ENCODE assay signal across 8 mouse cellular contexts in genomic region chr14:21982096-21982591, GRCm38 (mm10). TPM values are rescaled to one million over a fixed set of nuclear protein-coding genes. Genes with fewer than 3 reads are reported as not detected.
DNase-seq lines count a peak whose midpoint lies in the region; ATAC-seq and TF ChIP-seq lines count a peak whose summit lies in the region.

No protein-coding gene starts in this region.

- peak overlapping the region; percentile 43 for H3K4me2 ChIP-seq in liver, embryonic 12.5 days
- no peak overlapping the region for H3K4me2 ChIP-seq in liver, postnatal 0 days (ENCODE audit: low read depth, low read length)
- peak overlapping the region; percentile 56 for H3K4me2 ChIP-seq in hindbrain, embryonic 15.5 days
- H3K4me2 ChIP-seq in midbrain, embryonic 11.5 days: peak overlapping the region; percentile 89

- H3K4me1 ChIP-seq in liver, embryonic 12.5 days: peaks cover 33% of the 10 kb centered on the region
- H3K4me1 ChIP-seq in liver, postnatal 0 days (ENCODE audit: insufficient read depth): peaks cover 16% of the 10 kb centered on the region
- peaks cover 2% of the 10 kb centered on the region; the same call in 1 of the 2 replicates for H3K4me1 ChIP-seq in embryonic fibroblast, embryonic 13.5 days (ENCODE audit: control insufficient read depth, insufficient read depth, low read length)
- peaks cover 46% of the 10 kb centered on the region for H3K4me1 ChIP-seq in hindbrain, embryonic 15.5 days (replicated peaks)
- H3K4me1 ChIP-seq in midbrain, embryonic 11.5 days (ENCODE audit: control insufficient read depth, insufficient read depth, low read length): peaks cover 17% of the 10 kb centered on the region

- H3K9ac ChIP-seq in liver, embryonic 12.5 days: no peak overlapping the region
- H3K9ac ChIP-seq in liver, postnatal 0 days (replicated peaks): no peak overlapping the region
- H3K9ac ChIP-seq in hindbrain, embryonic 15.5 days: peak overlapping the region; percentile 45; the same call in 1 of the 2 replicates
- peak overlapping the region; percentile 80 for H3K9ac ChIP-seq in midbrain, embryonic 11.5 days (ENCODE audit: low read length)

- no peaks in the 10 kb centered on the region for H3K9me3 ChIP-seq in liver, embryonic 12.5 days (replicated peaks)
- no peaks in the 10 kb centered on the region for H3K9me3 ChIP-seq in liver, postnatal 0 days (ENCODE audit: low read length)
- H3K9me3 ChIP-seq in hindbrain, embryonic 15.5 days: no peaks in the 10 kb centered on the region
- no peaks in the 10 kb centered on the region for H3K9me3 ChIP-seq in midbrain, embryonic 11.5 days (ENCODE audit: control insufficient read depth, low read length)

- 0 out of 2 replicates have a peak, but pooled peaks cover 5% of the 10 kb centered on the region for H3K36me3 ChIP-seq in liver, embryonic 12.5 days
- H3K36me3 ChIP-seq in liver, postnatal 0 days (replicated peaks; ENCODE audit: insufficient read depth, low read length): no peaks in the 10 kb centered on the region
- no peaks in the 10 kb centered on the region for H3K36me3 ChIP-seq in hindbrain, embryonic 15.5 days
- H3K36me3 ChIP-seq in midbrain, embryonic 11.5 days (ENCODE audit: control insufficient read depth, insufficient read depth, low read length): peaks cover 9% of the 10 kb centered on the region; the same call in 1 of the 2 replicates

- TF ChIP-seq CTCF in liver, postnatal 0 days (IDR thresholded peaks at IDR 0.05; ENCODE audit: low read depth): no peak
- no peak for TF ChIP-seq CTCF in embryonic fibroblast, embryonic 13.5 days (IDR thresholded peaks at IDR 0.05; ENCODE audit: borderline replicate concordance, insufficient read depth, low read length)

- 0 out of 2 replicates have a peak, but pooled peaks have one; percentile 11 for TF ChIP-seq POLR2A in embryonic fibroblast, embryonic 13.5 days (IDR thresholded peaks at IDR 0.05; ENCODE audit: low read depth, low read length)

- no peak for TF ChIP-seq EP300 in liver, postnatal 0 days (IDR thresholded peaks at IDR 0.05; ENCODE audit: low read depth)

- H3K27ac ChIP-seq in liver, embryonic 12.5 days: no peak overlapping the region
- H3K27ac ChIP-seq in liver, postnatal 0 days (ENCODE audit: low read depth): no peak overlapping the region
- peak overlapping the region; percentile 74 for H3K27ac ChIP-seq in embryonic fibroblast, embryonic 13.5 days (ENCODE audit: insufficient read depth, low read length)
- peak overlapping the region; percentile 70 for H3K27ac ChIP-seq in hindbrain, embryonic 15.5 days (replicated peaks)
- H3K27ac ChIP-seq in midbrain, embryonic 11.5 days (ENCODE audit: low read depth, low read length): peak overlapping the region; percentile 58

- H3K27me3 ChIP-seq in liver, embryonic 12.5 days (replicated peaks): peaks cover 82% of the 10 kb centered on the region
- peaks cover 61% of the 10 kb centered on the region for H3K27me3 ChIP-seq in liver, postnatal 0 days (ENCODE audit: insufficient read depth, low read length)
- H3K27me3 ChIP-seq in hindbrain, embryonic 15.5 days: no peaks in the 10 kb centered on the region
- H3K27me3 ChIP-seq in midbrain, embryonic 11.5 days (ENCODE audit: control insufficient read depth, insufficient read depth, low read length): peaks cover 3% of the 10 kb centered on the region

- WGBS in liver, embryonic 12.5 days (ENCODE audit: insufficient replicate concordance): 19% methylated on average over 14 of the region's 14 CpGs
- WGBS in liver, postnatal 0 days (ENCODE audit: insufficient replicate concordance): 28% methylated on average over 14 of the region's 14 CpGs
- 8% methylated on average over 14 of the region's 14 CpGs for WGBS in hindbrain, embryonic 15.5 days
- WGBS in midbrain, embryonic 11.5 days: 6% methylated on average over 14 of the region's 14 CpGs

- no peak for DNase-seq in liver, postnatal 0 days
- DNase-seq in midbrain, embryonic 11.5 days (ENCODE audit: low spot score, missing footprints): no peak
- DNase-seq in yolk sac, embryonic 10.5 days (ENCODE audit: low spot score): no peak
- DNase-seq in right cerebral cortex, postnatal 25 days: no peak
- DNase-seq in thymus, postnatal 25 days: no peak

- H3K4me3 ChIP-seq in liver, embryonic 12.5 days: no peak overlapping the region
- H3K4me3 ChIP-seq in liver, postnatal 0 days (ENCODE audit: low read depth, low read length): no peak overlapping the region
- H3K4me3 ChIP-seq in embryonic fibroblast, embryonic 13.5 days (ENCODE audit: insufficient read depth, low read length): peak overlapping the region; percentile 62
- H3K4me3 ChIP-seq in hindbrain, embryonic 15.5 days: peak overlapping the region; percentile 33
- H3K4me3 ChIP-seq in midbrain, embryonic 11.5 days (ENCODE audit: low read depth, low read length): peak overlapping the region; percentile 49

- ATAC-seq in liver, embryonic 12.5 days: no peak
- no peak for ATAC-seq in liver, postnatal 0 days
- no peak for ATAC-seq in hindbrain, embryonic 15.5 days (ENCODE audit: low FRiP score, low read depth)
- no peak for ATAC-seq in midbrain, embryonic 11.5 days (ENCODE audit: low FRiP score)

RNA-seq across cellular contexts. Expression of gene Zfp503, which starts 7.3 kb away (rescaled TPM):
- polyA plus RNA-seq in liver, embryonic 12.5 days (2016; fragmentation: Nextera tagmentation; extraction: Ambion mirVana): 2.8 and 4.0 TPM in 2 replicates
- 0.99 and 1.1 TPM in 2 replicates for polyA plus RNA-seq in liver, postnatal 0 days (2015; fragmentation: Nextera tagmentation; extraction: Ambion mirVana)
- 29.8 and 34.4 TPM in 2 replicates for polyA plus RNA-seq in embryonic fibroblast, embryonic 13.5 days (2011; ENCODE audit: insufficient read length, low read depth, missing spikeins)
- polyA plus RNA-seq in hindbrain, embryonic 15.5 days (2015; fragmentation: Nextera tagmentation; extraction: Ambion mirVana): 11.0 and 13.7 TPM in 2 replicates
- 6.2 and 7.5 TPM in 2 replicates for polyA plus RNA-seq in midbrain, embryonic 11.5 days (2014; fragmentation: Nextera tagmentation; extraction: Ambion mirVana)

RNA-seq across cellular contexts. Expression of gene Lrmda, which starts 37.4 kb away (rescaled TPM):
- 0.23 and 0.49 TPM in 2 replicates for polyA plus RNA-seq in liver, embryonic 12.5 days (2016; fragmentation: Nextera tagmentation; extraction: Ambion mirVana)
- 0.15 and 0.28 TPM in 2 replicates for polyA plus RNA-seq in liver, postnatal 0 days (2015; fragmentation: Nextera tagmentation; extraction: Ambion mirVana)
- polyA plus RNA-seq in embryonic fibroblast, embryonic 13.5 days (2011; ENCODE audit: insufficient read length, low read depth, missing spikeins): 0.63 TPM in 1 of 2 replicates, not detected in the other
- 0.23 and 0.37 TPM in 2 replicates for polyA plus RNA-seq in hindbrain, embryonic 15.5 days (2015; fragmentation: Nextera tagmentation; extraction: Ambion mirVana)
- 0.23 and 0.34 TPM in 2 replicates for polyA plus RNA-seq in midbrain, embryonic 11.5 days (2014; fragmentation: Nextera tagmentation; extraction: Ambion mirVana)

Comparison
In these comparisons a context has a peak if more than half of its experiments do, and no peak if none do; other contexts are left out.
1. H3K27ac ChIP-seq: peak in embryonic fibroblast, embryonic 13.5 days (single experiment), hindbrain, embryonic 15.5 days (single experiment) and midbrain, embryonic 11.5 days (single experiment); none in liver, embryonic 12.5 days (single experiment) and liver, postnatal 0 days (single experiment).
2. H3K4me3 ChIP-seq: peak in embryonic fibroblast, embryonic 13.5 days (single experiment), hindbrain, embryonic 15.5 days (single experiment) and midbrain, embryonic 11.5 days (single experiment); none in liver, embryonic 12.5 days (single experiment) and liver, postnatal 0 days (single experiment).
3. H3K9ac ChIP-seq: peak in hindbrain, embryonic 15.5 days (single experiment) and midbrain, embryonic 11.5 days (single experiment); none in liver, embryonic 12.5 days (single experiment) and liver, postnatal 0 days (single experiment).